Mouse (Mus musculus) midbrain, postnatal 0 days (tissue): ENCODE measurements at regions not wholly inside any gene's neighbourhood (a gene's known extent, or its start where the extent isn't known, plus 50 kb on each side); places are given as distances from the start of the nearest gene placed in this dataset.
"Not testable (repeated sequence)": the region's sequence is repeated elsewhere in the genome, so short reads cannot be mapped to it uniquely, and the experiment has no call there.

Experiments
- ATAC-seq: fragments of 200-750 bp; cut with Nextera tagmentation; 2 replicates; pipeline ENCODE4 v1.8.0; 2017; ENCODE audit warnings: moderate number of reproducible peaks, mild to moderate bottlenecking, moderate TSS enrichment, moderate library complexity; ENCODE audit not compliant: low FRiP score
- DNase-seq: peaks from one replicate; pipeline ENCODE4 v3.0.0-alpha.2; 2015; ENCODE audit warnings: low spot score
- H3K27ac ChIP-seq: fragments of 300-500 bp; sonication (generic); 2 replicates; pipeline ENCODE4 v1.5.1; 2014; ENCODE audit warnings: low read depth, mild to moderate bottlenecking, low read length, mixed read lengths
- H3K27me3 ChIP-seq: fragments of 300-500 bp; sonication (generic); 2 replicates; pipeline ENCODE4 v1.6.1; 2014; ENCODE audit warnings: low read length, control low read depth, mixed read lengths; ENCODE audit not compliant: insufficient read depth
- H3K36me3 ChIP-seq: fragments of 300-500 bp; sonication (generic); 2 replicates; pipeline ENCODE4 v1.6.1; 2014; ENCODE audit warnings: low read length, control low read depth, mixed read lengths; ENCODE audit not compliant: insufficient read depth
- H3K4me1 ChIP-seq: fragments of 300-500 bp; sonication (generic); 2 replicates; pipeline ENCODE4 v1.6.1; 2014; ENCODE audit warnings: mild to moderate bottlenecking, control low read depth, antibody characterized with exemption, low read length, mixed read lengths; ENCODE audit not compliant: insufficient read depth
- H3K4me2 ChIP-seq: fragments of 300-500 bp; sonication (generic); 2 replicates; pipeline ENCODE4 v1.6.1; 2014; ENCODE audit warnings: low read depth, mild to moderate bottlenecking, low read length, mixed read lengths; ENCODE audit not compliant: poor library complexity, severe bottlenecking
- H3K4me3 ChIP-seq: fragments of 300-500 bp; sonication (generic); 2 replicates; pipeline ENCODE4 v1.5.1; 2014; ENCODE audit warnings: low read depth, mild to moderate bottlenecking, low read length, moderate library complexity
- H3K9ac ChIP-seq: fragments of 300-500 bp; sonication (generic); replicated peaks from 2 replicates; pipeline ENCODE4 v1.6.1; 2014; ENCODE audit warnings: mild to moderate bottlenecking, low read length, moderate library complexity, mixed read lengths; ENCODE audit not compliant: poor library complexity, severe bottlenecking
- H3K9me3 ChIP-seq: fragments of 300-500 bp; sonication (generic); 2 replicates; pipeline ENCODE4 v1.6.1; 2016; ENCODE audit warnings: low read length, control low read depth
- CTCF ChIP-seq: IDR thresholded peaks from 2 replicates; pipeline ENCODE4 v1.5.1; 2016; ENCODE audit warnings: antibody characterized with exemption, mild to moderate bottlenecking
- WGBS: fragments of 180-500 bp; shearing (Covaris S2); extraction: QIAGEN DNeasy Blood & Tissue Kit; methylation state at CpG from one replicate; pipeline ENCODE4 v1.1.7; 2014; 5-methylcytosine and 5-hydroxymethylcytosine counted together

DNA sequence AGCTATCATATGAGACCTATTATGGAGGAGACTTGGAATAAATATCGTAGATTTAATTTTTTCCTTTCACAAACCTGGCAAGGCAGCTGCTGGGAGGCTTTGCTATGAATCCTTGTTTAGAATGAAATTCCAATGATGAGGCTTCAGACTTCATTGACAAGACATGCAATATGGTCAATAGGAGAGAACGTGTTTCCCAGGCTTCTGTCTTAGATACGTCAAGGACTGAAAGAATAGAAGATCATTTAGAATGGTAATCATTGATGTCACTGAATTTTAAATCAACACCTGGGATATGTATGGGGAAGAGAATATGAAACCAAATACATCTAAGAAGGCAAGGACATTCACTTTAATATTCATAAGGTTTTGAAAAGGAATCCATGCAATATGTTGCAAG, 1393.6 kb downstream of the Efnb2 start:
- H3K9me3 ChIP-seq: no peaks in the 10 kb centered on the region
- no peak overlapping the region for H3K27ac ChIP-seq
- H3K36me3 ChIP-seq: no peaks in the 10 kb centered on the region
- H3K27me3 ChIP-seq: no peaks in the 10 kb centered on the region
- no peak overlapping the region for H3K4me3 ChIP-seq
- 74% methylated on average over 3 of the region's 3 CpGs for WGBS
- no peaks in the 10 kb centered on the region for H3K4me1 ChIP-seq
- no peak overlapping the region for H3K4me2 ChIP-seq
- no peak overlapping the region for H3K9ac ChIP-seq
- DNase-seq (no peak), ATAC-seq (no peak)
- TF ChIP-seq CTCF: no peak

DNA sequence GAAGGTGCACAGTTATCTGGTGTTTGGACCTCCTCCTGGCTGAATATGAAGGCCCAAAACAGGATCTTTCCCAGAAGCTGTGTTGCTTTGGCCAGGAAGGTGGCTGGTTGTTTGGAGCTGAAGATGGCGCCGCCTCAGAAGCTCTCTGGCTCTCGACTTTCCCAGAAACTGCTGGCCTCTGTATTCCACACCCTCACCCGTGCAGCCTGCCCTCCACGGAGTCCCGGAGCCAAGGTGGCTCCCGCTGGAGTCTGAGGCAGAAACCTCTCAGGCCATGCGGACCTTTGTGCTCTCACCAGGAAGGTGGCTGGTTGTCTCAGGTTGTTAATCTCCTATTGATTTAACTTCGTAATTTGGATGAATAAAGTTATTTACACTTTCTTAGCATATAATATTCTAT, 1406.7 kb downstream of the Efnb2 start:
- H3K4me2 ChIP-seq, H3K9me3 ChIP-seq, H3K27ac ChIP-seq, DNase-seq, ATAC-seq, H3K4me1 ChIP-seq, H3K36me3 ChIP-seq, H3K9ac ChIP-seq, H3K4me3 ChIP-seq, H3K27me3 ChIP-seq: not testable (repeated sequence)
- 90% methylated on average over 9 of the region's 9 CpGs for WGBS

DNA sequence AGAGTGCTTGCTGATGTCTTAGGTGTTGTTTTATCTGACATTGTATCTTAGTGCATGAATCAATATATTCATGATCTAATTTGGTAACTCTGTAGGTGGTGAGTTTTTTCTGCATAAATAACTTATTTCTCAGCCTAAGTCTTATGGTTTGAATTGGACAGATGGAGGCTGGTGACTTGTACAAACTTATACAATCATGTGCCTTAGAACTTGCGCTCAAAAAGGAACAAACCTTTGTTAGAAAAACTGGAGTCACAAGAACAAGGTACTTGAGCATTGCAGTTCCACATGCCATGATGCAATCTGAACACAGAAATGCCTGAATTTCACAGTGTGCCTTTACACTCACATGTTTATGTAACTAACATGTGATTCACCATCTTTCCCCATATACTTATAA, 1420.7 kb downstream of the Efnb2 start:
- Histone ChIP-seq H3K4me3 (no peak overlapping the region), H3K9ac (no peak overlapping the region), H3K27me3 (no peaks in the 10 kb centered on the region), H3K36me3 (no peaks in the 10 kb centered on the region), H3K4me1 (no peaks in the 10 kb centered on the region), H3K4me2 (no peak overlapping the region), H3K9me3 (no peaks in the 10 kb centered on the region), H3K27ac (no peak overlapping the region)
- DNase-seq (no peak), ATAC-seq (no peak)
- WGBS: 93% methylated on average over 1 of the region's 1 CpGs
- TF ChIP-seq CTCF: no peak

DNA sequence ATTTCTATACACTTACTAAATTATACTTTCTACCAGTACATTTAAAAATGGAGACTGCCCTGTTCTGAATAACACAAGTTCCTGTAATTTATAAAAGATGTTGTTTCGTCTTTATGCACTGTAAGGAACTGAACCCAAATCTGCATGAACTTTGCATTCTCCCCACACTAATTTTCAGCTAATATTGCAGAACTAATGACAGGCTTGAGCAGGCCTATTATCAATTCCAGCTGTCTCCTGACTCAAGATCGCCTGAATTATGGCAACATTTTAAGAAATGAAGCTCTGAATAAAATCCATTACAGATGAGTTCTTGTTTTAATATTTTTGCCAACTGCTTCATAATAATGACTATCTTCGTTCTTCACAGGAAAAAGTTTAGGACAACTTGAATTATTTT, 1427.0 kb downstream of the Efnb2 start:
- TF ChIP-seq CTCF: no peak
- ATAC-seq (no peak), DNase-seq (no peak)
- H3K4me3 ChIP-seq: no peak overlapping the region
- H3K4me2 ChIP-seq: no peak overlapping the region
- H3K4me1 ChIP-seq: no peaks in the 10 kb centered on the region
- H3K9me3 ChIP-seq: no peaks in the 10 kb centered on the region
- no peak overlapping the region for H3K9ac ChIP-seq
- H3K27me3 ChIP-seq: no peaks in the 10 kb centered on the region
- no peak overlapping the region for H3K27ac ChIP-seq
- 82% methylated on average over 3 of the region's 3 CpGs for WGBS
- H3K36me3 ChIP-seq: no peaks in the 10 kb centered on the region

DNA sequence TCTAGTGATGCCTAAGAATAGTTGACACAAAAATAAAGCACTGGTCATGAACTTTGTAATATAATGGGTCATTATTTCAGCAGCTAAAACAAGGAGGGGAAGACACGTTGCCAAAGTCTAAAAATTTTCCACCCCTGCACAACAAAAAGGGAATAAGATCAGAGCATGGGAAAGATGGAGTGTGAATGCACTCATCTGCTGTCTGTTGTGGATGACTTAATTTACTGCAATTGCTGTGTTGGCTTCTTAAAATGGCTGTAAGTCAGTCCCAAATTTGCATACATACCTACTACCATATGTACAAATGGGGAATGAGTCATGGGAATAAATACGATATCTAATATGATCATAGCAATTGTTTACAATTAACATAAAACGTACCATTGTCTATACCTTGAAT, 1441.7 kb downstream of the Efnb2 start:
- DNase-seq (no peak), ATAC-seq (no peak)
- 78% methylated on average over 3 of the region's 3 CpGs for WGBS
- Histone ChIP-seq H3K27me3 (no peaks in the 10 kb centered on the region), H3K27ac (no peak overlapping the region), H3K4me1 (no peaks in the 10 kb centered on the region), H3K4me3 (no peak overlapping the region), H3K36me3 (no peaks in the 10 kb centered on the region), H3K9ac (no peak overlapping the region), H3K9me3 (no peaks in the 10 kb centered on the region), H3K4me2 (no peak overlapping the region)
- no peak for TF ChIP-seq CTCF

DNA sequence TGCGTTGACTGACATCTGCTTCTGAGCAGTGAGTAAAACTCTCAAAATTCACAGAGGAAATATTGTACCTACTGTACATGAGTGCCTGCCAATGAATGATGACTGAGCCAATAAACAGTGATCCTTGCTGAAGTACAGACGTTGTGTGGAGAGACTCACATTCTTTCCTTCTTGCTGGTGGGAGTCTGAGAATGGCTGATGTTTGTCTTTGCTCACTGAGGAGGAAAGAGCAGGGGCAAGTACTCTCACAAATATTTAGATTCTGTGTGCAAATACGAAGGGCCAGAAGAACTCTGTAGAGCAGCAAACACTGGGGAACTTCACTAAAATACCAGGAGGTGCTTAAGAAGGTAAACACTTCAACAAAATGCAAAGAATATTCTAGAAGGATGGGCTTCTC, 1453.9 kb downstream of the Efnb2 start:
- H3K9ac ChIP-seq: no peak overlapping the region
- no peak for ATAC-seq
- WGBS: 66% methylated on average over 3 of the region's 3 CpGs
- no peak for TF ChIP-seq CTCF
- H3K9me3 ChIP-seq: no peaks in the 10 kb centered on the region
- H3K4me1 ChIP-seq: no peaks in the 10 kb centered on the region
- H3K4me3 ChIP-seq: no peak overlapping the region
- H3K27me3 ChIP-seq: no peaks in the 10 kb centered on the region
- H3K4me2 ChIP-seq: no peak overlapping the region
- H3K27ac ChIP-seq: no peak overlapping the region
- no peak for DNase-seq
- H3K36me3 ChIP-seq: no peaks in the 10 kb centered on the region

DNA sequence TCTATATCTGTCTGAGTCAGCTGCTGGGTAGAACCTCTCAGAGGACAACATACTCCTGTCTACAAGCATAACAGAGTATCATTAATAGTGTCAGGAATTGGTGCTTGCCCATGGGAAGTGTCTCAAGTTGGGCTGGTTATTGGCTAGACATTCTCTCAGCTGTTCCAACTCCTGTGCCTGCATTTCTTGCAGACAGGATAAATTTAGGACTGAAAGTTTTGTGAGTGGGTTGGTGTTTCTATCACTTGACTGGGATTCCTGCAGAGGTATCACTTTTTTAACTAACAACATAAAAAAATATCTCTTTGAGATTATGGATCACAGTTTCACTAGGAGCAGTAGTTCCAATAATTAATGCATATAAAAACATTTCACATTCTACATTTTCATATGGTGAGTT, 1454.4 kb downstream of the Efnb2 start:
- ATAC-seq: no peak

More for the DNA sequence above, 1454.4 kb downstream of the Efnb2 start:
- no peak for DNase-seq
- Histone ChIP-seq H3K27me3 (no peaks in the 10 kb centered on the region), H3K4me1 (no peaks in the 10 kb centered on the region), H3K27ac (no peak overlapping the region), H3K9ac (no peak overlapping the region), H3K4me2 (no peak overlapping the region), H3K36me3 (no peaks in the 10 kb centered on the region), H3K9me3 (no peaks in the 10 kb centered on the region), H3K4me3 (no peak overlapping the region)
- TF ChIP-seq CTCF: no peak
